Mouse (Mus musculus): Measurements from ENCODE around the gene Asic4. TPM values are rescaled to one million over a fixed set of nuclear protein-coding genes. Genes with fewer than 3 reads are reported as not detected.
A peak's percentile ranks its signal among the peaks of the same experiment; 100 is the strongest.

Asic4 gene
- polyA plus RNA-seq, 1 experiment from 2014 or later, result 0.56 TPM

- WGBS, result 45% methylated on average over 3 of the region's 3 CpGs
- Histone ChIP-seq H3K4me1 (replicated peaks; ENCODE audit: control insufficient read depth, insufficient read depth, low read length) (no peaks in the 10 kb centered on the region), H3K9ac (ENCODE audit: low read depth, low read length) (no peak overlapping the region), H3K36me3 (ENCODE audit: control insufficient read depth, insufficient read depth, low read length) (no peaks in the 10 kb centered on the region; the same call in 1 of the 2 replicates), H3K27ac (ENCODE audit: low read depth, low read length) (no peak overlapping the region), H3K27me3 (replicated peaks; ENCODE audit: control insufficient read depth, insufficient read depth, low read length) (no peaks in the 10 kb centered on the region), H3K9me3 (ENCODE audit: control insufficient read depth, low read length) (no peaks in the 10 kb centered on the region), H3K4me3 (ENCODE audit: low read depth, low read length) (no peak overlapping the region), H3K4me2 (no peak overlapping the region)
- DNase-seq (ENCODE audit: low spot score) (peak; percentile 37), ATAC-seq (replicated peaks; ENCODE audit: low FRiP score) (no peak)
Measured at GRCm38 (mm10) chr1:75413749-75414148, 36.5 kb upstream of the Asic4 start.

GRCm38 (mm10) chr1:75421794-75422193 lies 28.4 kb upstream of the Asic4 start:
- Histone ChIP-seq H3K9me3 (ENCODE audit: control insufficient read depth, low read length) (no peaks in the 10 kb centered on the region), H3K36me3 (ENCODE audit: control insufficient read depth, insufficient read depth, low read length) (no peaks in the 10 kb centered on the region), H3K4me3 (ENCODE audit: low read depth, low read length) (no peak overlapping the region; the same call in 1 of the 2 replicates), H3K27me3 (replicated peaks; ENCODE audit: control insufficient read depth, insufficient read depth, low read length) (peaks cover 51% of the 10 kb centered on the region), H3K4me2 (peak overlapping the region; percentile 61), H3K27ac (ENCODE audit: low read depth, low read length) (no peak overlapping the region), H3K9ac (ENCODE audit: low read depth, low read length) (no peak overlapping the region), H3K4me1 (replicated peaks; ENCODE audit: control insufficient read depth, insufficient read depth, low read length) (peaks cover 19% of the 10 kb centered on the region; the same call in 1 of the 2 replicates)
- WGBS, result 11% methylated on average over 20 of the region's 20 CpGs
- DNase-seq (ENCODE audit: low spot score), result no peak
- ATAC-seq (replicated peaks; ENCODE audit: low FRiP score), result no peak

GRCm38 (mm10) chr1:75422216-75422822 lies 27.9 kb upstream of the Asic4 start:
- Histone ChIP-seq H3K36me3 (ENCODE audit: control insufficient read depth, insufficient read depth, low read length) (no peaks in the 10 kb centered on the region), H3K27ac (ENCODE audit: low read depth, low read length) (no peak overlapping the region)
- WGBS, result 7% methylated on average over 27 of the region's 32 CpGs

GRCm38 (mm10) chr1:75422823-75423471 lies 27.3 kb upstream of the Asic4 start:
- Histone ChIP-seq H3K36me3 (ENCODE audit: control insufficient read depth, insufficient read depth, low read length) (no peaks in the 10 kb centered on the region), H3K27ac (ENCODE audit: low read depth, low read length) (no peak overlapping the region), H3K4me3 (ENCODE audit: low read depth, low read length) (peak overlapping the region; percentile 37), H3K4me2 (peak overlapping the region; percentile 61), H3K27me3 (replicated peaks; ENCODE audit: control insufficient read depth, insufficient read depth, low read length) (peaks cover 53% of the 10 kb centered on the region), H3K9ac (ENCODE audit: low read depth, low read length) (peak overlapping the region; percentile 37), H3K4me1 (replicated peaks; ENCODE audit: control insufficient read depth, insufficient read depth, low read length) (peaks cover 20% of the 10 kb centered on the region; the same call in 1 of the 2 replicates), H3K9me3 (ENCODE audit: control insufficient read depth, low read length) (no peaks in the 10 kb centered on the region)
- ATAC-seq (replicated peaks; ENCODE audit: low FRiP score) (no peak), DNase-seq (ENCODE audit: low spot score) (peak; percentile 57)
- WGBS, result 3% methylated on average over 71 of the region's 71 CpGs

More at GRCm38 (mm10) chr1:75422216-75422822, 27.9 kb upstream of the Asic4 start:
- H3K4me1 ChIP-seq (replicated peaks; ENCODE audit: control insufficient read depth, insufficient read depth, low read length), result peaks cover 20% of the 10 kb centered on the region; the same call in 1 of the 2 replicates
- DNase-seq (ENCODE audit: low spot score) (peak; percentile 43), ATAC-seq (replicated peaks; ENCODE audit: low FRiP score) (no peak)
- H3K4me3 ChIP-seq (ENCODE audit: low read depth, low read length), result peak overlapping the region; percentile 37
- H3K27me3 ChIP-seq (replicated peaks; ENCODE audit: control insufficient read depth, insufficient read depth, low read length), result peaks cover 51% of the 10 kb centered on the region
- peak overlapping the region; percentile 61 for H3K4me2 ChIP-seq
- peak overlapping the region; percentile 37; the same call in 1 of the 2 replicates for H3K9ac ChIP-seq (ENCODE audit: low read depth, low read length)
- no peaks in the 10 kb centered on the region for H3K9me3 ChIP-seq (ENCODE audit: control insufficient read depth, low read length)

- peaks cover 20% of the 10 kb centered on the region; the same call in 1 of the 2 replicates for H3K4me1 ChIP-seq (replicated peaks; ENCODE audit: control insufficient read depth, insufficient read depth, low read length)
- WGBS, result 67% methylated on average over 11 of the region's 11 CpGs
- no peak overlapping the region for H3K27ac ChIP-seq (ENCODE audit: low read depth, low read length)
- H3K27me3 ChIP-seq (replicated peaks; ENCODE audit: control insufficient read depth, insufficient read depth, low read length), result peaks cover 56% of the 10 kb centered on the region
- H3K4me3 ChIP-seq (ENCODE audit: low read depth, low read length), result no peak overlapping the region
- ATAC-seq (replicated peaks; ENCODE audit: low FRiP score) (no peak), DNase-seq (ENCODE audit: low spot score) (no peak)
- H3K9ac ChIP-seq (ENCODE audit: low read depth, low read length), result no peak overlapping the region
- no peak overlapping the region for H3K4me2 ChIP-seq
- H3K36me3 ChIP-seq (ENCODE audit: control insufficient read depth, insufficient read depth, low read length), result no peaks in the 10 kb centered on the region
- H3K9me3 ChIP-seq (ENCODE audit: control insufficient read depth, low read length), result no peaks in the 10 kb centered on the region
Measured at GRCm38 (mm10) chr1:75423780-75424390, 26.4 kb upstream of the Asic4 start.

- H3K4me3 ChIP-seq (ENCODE audit: low read depth, low read length), result no peak overlapping the region
- H3K27ac ChIP-seq (ENCODE audit: low read depth, low read length), result no peak overlapping the region
- H3K9me3 ChIP-seq (ENCODE audit: control insufficient read depth, low read length), result no peaks in the 10 kb centered on the region
- H3K36me3 ChIP-seq (ENCODE audit: control insufficient read depth, insufficient read depth, low read length), result no peaks in the 10 kb centered on the region
- H3K4me1 ChIP-seq (replicated peaks; ENCODE audit: control insufficient read depth, insufficient read depth, low read length), result peaks cover 20% of the 10 kb centered on the region; the same call in 1 of the 2 replicates
- DNase-seq (ENCODE audit: low spot score) (peak; percentile 60), ATAC-seq (replicated peaks; ENCODE audit: low FRiP score) (no peak)
- H3K4me2 ChIP-seq, result no peak overlapping the region
- H3K9ac ChIP-seq (ENCODE audit: low read depth, low read length), result no peak overlapping the region
- 17% methylated on average over 10 of the region's 10 CpGs for WGBS
- H3K27me3 ChIP-seq (replicated peaks; ENCODE audit: control insufficient read depth, insufficient read depth, low read length), result peaks cover 56% of the 10 kb centered on the region
Measured at GRCm38 (mm10) chr1:75425796-75426471, 24.3 kb upstream of the Asic4 start.

GRCm38 (mm10) chr1:75435475-75436328 lies 14.5 kb upstream of the Asic4 start, which contains the start of gene Gmppa:
TSS of gene Gmppa (plus strand) at chr1:75435930.
- peak within 1 kb of the TSS; percentile 83 for H3K4me2 ChIP-seq
- H3K4me1 ChIP-seq (replicated peaks; ENCODE audit: control insufficient read depth, insufficient read depth, low read length), result peaks cover 15% of the 10 kb centered on the region
- peak; percentile 77 for ATAC-seq (replicated peaks; ENCODE audit: low FRiP score)
- 0 out of 2 replicates have a peak within 1 kb of the TSS, but pooled peaks have one; percentile 17 for H3K27ac ChIP-seq (ENCODE audit: low read depth, low read length)
- 7% methylated on average over 28 of the region's 28 CpGs for WGBS
- no peaks in the 10 kb centered on the region for H3K9me3 ChIP-seq (ENCODE audit: control insufficient read depth, low read length)
- peak; percentile 81 for DNase-seq (ENCODE audit: low spot score)
- H3K4me3 ChIP-seq (ENCODE audit: low read depth, low read length), result peak within 1 kb of the TSS; percentile 70
- H3K9ac ChIP-seq (ENCODE audit: low read depth, low read length), result peak within 1 kb of the TSS; percentile 78
- peaks cover 4% of the 10 kb centered on the region; the same call in 1 of the 2 replicates for H3K27me3 ChIP-seq (replicated peaks; ENCODE audit: control insufficient read depth, insufficient read depth, low read length)
- no peaks in the 10 kb centered on the region for H3K36me3 ChIP-seq (ENCODE audit: control insufficient read depth, insufficient read depth, low read length)
